8 mouse cellular contexts compared by ENCODE assay signal in genomic region chr10:121837166-121837898, GRCm38 (mm10).
A peak's percentile ranks its signal among the peaks of the same experiment; 100 is the strongest.
DNase-seq lines count a peak whose midpoint lies in the region; ATAC-seq lines count a peak whose summit lies in the region.

No protein-coding gene starts in this region.

- DNase-seq in cerebellum, adult 18-20 months, result no peak
- peak; percentile 62 for DNase-seq in 3T3-L1 (ENCODE audit: low read depth, low spot score)
- peak; percentile 51 for DNase-seq in gastrocnemius, postnatal 14 days
- DNase-seq in hindlimb bud, embryonic 11.5 days (ENCODE audit: extremely low spot score, low read depth, low spot score), result peak; percentile 14
- DNase-seq in lung, postnatal 36 days, result peak; percentile 34
- no peak for DNase-seq in thymus, postnatal 10 days (ENCODE audit: low spot score in 2 of 2)
- no peak for DNase-seq in left cerebral cortex, adult 18-20 months (ENCODE audit: low spot score in 2 of 2)

- intact Hi-C loops in gastrocnemius, postnatal 14 days (cut with DNase I; ENCODE audit: low total_unique reads), result loop anchor here (10.0 kb wide), 1 partner anchor 143 kb away; no protein-coding TSS in a partner anchor

- peak; percentile 46; the same call in 1 of the 2 replicates for ATAC-seq in cerebellum, adult (ENCODE audit: insufficient number of reproducible peaks, low FRiP score, low TSS enrichment)

Comparison
In these comparisons a context has a peak if more than half of its experiments do, and no peak if none do; other contexts are left out.
1. DNase-seq: peak in 3T3-L1 (single experiment), gastrocnemius, postnatal 14 days (single experiment), hindlimb bud, embryonic 11.5 days (single experiment) and lung, postnatal 36 days (single experiment); none in cerebellum, adult 18-20 months (0 of 2), thymus, postnatal 10 days (0 of 2) and left cerebral cortex, adult 18-20 months (0 of 2).